Mouse (Mus musculus) retina, postnatal 7 days (tissue): Measurements from ENCODE around the gene Mycs.

Source experiments
- DNase-seq: peaks from one replicate; pipeline ENCODE4 v3.0.0-alpha.2; 2012; ENCODE audit warnings: low read depth, low spot score

Gene Mycs

GRCm38 (mm10) chrX:5469165-5469564 lies at the start of gene Mycs:
Mycs (minus strand) TSS chrX:5469265.
- no peak for DNase-seq

DNA sequence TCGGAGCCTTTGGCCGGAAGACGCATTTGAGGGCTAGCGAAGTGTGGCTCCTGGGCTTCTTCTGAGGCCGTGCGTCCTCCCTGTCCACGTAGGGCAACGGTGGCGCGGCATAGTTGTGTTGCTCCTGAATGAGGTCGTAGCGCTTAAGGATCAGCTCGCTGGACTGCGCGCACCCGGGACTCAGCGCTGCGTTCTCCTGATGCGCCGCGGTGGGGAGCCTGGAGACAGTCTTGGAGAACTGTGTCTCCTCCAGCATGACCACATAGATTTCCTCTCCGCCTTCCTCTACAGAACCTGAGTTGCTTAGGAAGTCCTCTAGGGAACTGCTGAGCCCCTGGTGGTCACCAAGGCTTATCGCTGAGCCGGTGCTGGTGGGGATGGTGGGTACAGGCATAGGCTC lies 1.0 kb downstream of the Mycs start:
- no peak for DNase-seq
